Mouse (Mus musculus): ENCODE measurements at regions not wholly inside any gene's neighbourhood (a gene's known extent, or its start where the extent isn't known, plus 50 kb on each side); places are given as distances from the start of the nearest gene placed in this dataset.
A peak's percentile ranks its signal among the peaks of the same experiment; 100 is the strongest.

GRCm38 (mm10) chr7:125115322-125115996 is 329.0 kb upstream of the Kdm8 start:
- Histone ChIP-seq H3K4me2 (ENCODE audit: low read length) (no peak overlapping the region), H3K27me3 (replicated peaks; ENCODE audit: control insufficient read depth, insufficient read depth, low read length) (no peaks in the 10 kb centered on the region), H3K27ac (ENCODE audit: low read depth) (no peak overlapping the region), H3K4me1 (replicated peaks; ENCODE audit: control insufficient read depth, insufficient read depth, low read length) (no peaks in the 10 kb centered on the region), H3K36me3 (ENCODE audit: control insufficient read depth, insufficient read depth, low read length) (no peaks in the 10 kb centered on the region), H3K9ac (ENCODE audit: low read length) (no peak overlapping the region), H3K4me3 (ENCODE audit: low read depth, low read length) (no peak overlapping the region), H3K9me3 (ENCODE audit: control insufficient read depth, low read length) (no peaks in the 10 kb centered on the region)
- ATAC-seq (replicated peaks; ENCODE audit: low FRiP score, low TSS enrichment, low read depth) (no peak), DNase-seq (ENCODE audit: low spot score) (no peak)
- WGBS: 85% methylated on average over 8 of the region's 8 CpGs

GRCm38 (mm10) chr7:125117173-125117572 is 327.3 kb upstream of the Kdm8 start:
- Histone ChIP-seq H3K27me3 (replicated peaks; ENCODE audit: control insufficient read depth, insufficient read depth, low read length) (no peaks in the 10 kb centered on the region), H3K4me1 (replicated peaks; ENCODE audit: control insufficient read depth, insufficient read depth, low read length) (no peaks in the 10 kb centered on the region), H3K9me3 (ENCODE audit: control insufficient read depth, low read length) (no peaks in the 10 kb centered on the region), H3K4me2 (ENCODE audit: low read length) (no peak overlapping the region), H3K4me3 (ENCODE audit: low read depth, low read length) (no peak overlapping the region), H3K9ac (ENCODE audit: low read length) (no peak overlapping the region), H3K36me3 (ENCODE audit: control insufficient read depth, insufficient read depth, low read length) (no peaks in the 10 kb centered on the region), H3K27ac (ENCODE audit: low read depth) (no peak overlapping the region)
- DNase-seq (ENCODE audit: low spot score) (no peak), ATAC-seq (replicated peaks; ENCODE audit: low FRiP score, low TSS enrichment, low read depth) (no peak)
- 79% methylated on average over 8 of the region's 8 CpGs for WGBS

GRCm38 (mm10) chr7:125129187-125129586 is 315.3 kb upstream of the Kdm8 start:
- H3K4me1 ChIP-seq (replicated peaks; ENCODE audit: control insufficient read depth, insufficient read depth, low read length): no peaks in the 10 kb centered on the region
- DNase-seq (ENCODE audit: low spot score) (no peak), ATAC-seq (replicated peaks; ENCODE audit: low FRiP score, low TSS enrichment, low read depth) (no peak)
- no peaks in the 10 kb centered on the region for H3K9me3 ChIP-seq (ENCODE audit: control insufficient read depth, low read length)
- H3K9ac ChIP-seq (ENCODE audit: low read length): no peak overlapping the region
- H3K4me3 ChIP-seq (ENCODE audit: low read depth, low read length): no peak overlapping the region
- no peak overlapping the region for H3K27ac ChIP-seq (ENCODE audit: low read depth)
- H3K4me2 ChIP-seq (ENCODE audit: low read length): no peak overlapping the region
- WGBS: 52% methylated on average over 1 of the region's 1 CpGs
- H3K36me3 ChIP-seq (ENCODE audit: control insufficient read depth, insufficient read depth, low read length): no peaks in the 10 kb centered on the region
- no peaks in the 10 kb centered on the region for H3K27me3 ChIP-seq (replicated peaks; ENCODE audit: control insufficient read depth, insufficient read depth, low read length)

GRCm38 (mm10) chr7:125131968-125132367 is 312.5 kb upstream of the Kdm8 start:
- WGBS: 70% methylated on average over 1 of the region's 1 CpGs
- Histone ChIP-seq H3K36me3 (ENCODE audit: control insufficient read depth, insufficient read depth, low read length) (no peaks in the 10 kb centered on the region), H3K9me3 (ENCODE audit: control insufficient read depth, low read length) (no peaks in the 10 kb centered on the region), H3K4me2 (ENCODE audit: low read length) (no peak overlapping the region), H3K9ac (ENCODE audit: low read length) (no peak overlapping the region), H3K4me1 (replicated peaks; ENCODE audit: control insufficient read depth, insufficient read depth, low read length) (no peaks in the 10 kb centered on the region), H3K27ac (ENCODE audit: low read depth) (no peak overlapping the region), H3K4me3 (ENCODE audit: low read depth, low read length) (no peak overlapping the region), H3K27me3 (replicated peaks; ENCODE audit: control insufficient read depth, insufficient read depth, low read length) (no peaks in the 10 kb centered on the region)
- no peak for ATAC-seq (replicated peaks; ENCODE audit: low FRiP score, low TSS enrichment, low read depth)
- no peak for DNase-seq (ENCODE audit: low spot score)

- WGBS: 81% methylated on average over 3 of the region's 3 CpGs
Observed at GRCm38 (mm10) chr7:125138607-125139006, 305.9 kb upstream of the Kdm8 start.

GRCm38 (mm10) chr7:125139196-125139595 is 305.3 kb upstream of the Kdm8 start:
- H3K4me3 ChIP-seq (ENCODE audit: low read depth, low read length): no peak overlapping the region
- H3K27ac ChIP-seq (ENCODE audit: low read depth): no peak overlapping the region
- no peaks in the 10 kb centered on the region for H3K4me1 ChIP-seq (replicated peaks; ENCODE audit: control insufficient read depth, insufficient read depth, low read length)
- ATAC-seq (replicated peaks; ENCODE audit: low FRiP score, low TSS enrichment, low read depth): no peak
- no peak overlapping the region for H3K9ac ChIP-seq (ENCODE audit: low read length)
- no peaks in the 10 kb centered on the region for H3K36me3 ChIP-seq (ENCODE audit: control insufficient read depth, insufficient read depth, low read length)
- H3K27me3 ChIP-seq (replicated peaks; ENCODE audit: control insufficient read depth, insufficient read depth, low read length): no peaks in the 10 kb centered on the region
- no peak for DNase-seq (ENCODE audit: low spot score)
- H3K4me2 ChIP-seq (ENCODE audit: low read length): no peak overlapping the region
- whole genome bisulfite sequencing: 84% methylated on average over 2 of the region's 2 CpGs
- H3K9me3 ChIP-seq (ENCODE audit: control insufficient read depth, low read length): no peaks in the 10 kb centered on the region

More at GRCm38 (mm10) chr7:125138607-125139006, 305.9 kb upstream of the Kdm8 start:
- DNase-seq (ENCODE audit: low spot score) (no peak), ATAC-seq (replicated peaks; ENCODE audit: low FRiP score, low TSS enrichment, low read depth) (no peak)
- H3K36me3 ChIP-seq (ENCODE audit: control insufficient read depth, insufficient read depth, low read length): no peaks in the 10 kb centered on the region
- H3K4me2 ChIP-seq (ENCODE audit: low read length): no peak overlapping the region
- H3K27me3 ChIP-seq (replicated peaks; ENCODE audit: control insufficient read depth, insufficient read depth, low read length): no peaks in the 10 kb centered on the region
- no peak overlapping the region for H3K9ac ChIP-seq (ENCODE audit: low read length)
- H3K9me3 ChIP-seq (ENCODE audit: control insufficient read depth, low read length): no peaks in the 10 kb centered on the region
- no peak overlapping the region for H3K27ac ChIP-seq (ENCODE audit: low read depth)
- no peaks in the 10 kb centered on the region for H3K4me1 ChIP-seq (replicated peaks; ENCODE audit: control insufficient read depth, insufficient read depth, low read length)
- H3K4me3 ChIP-seq (ENCODE audit: low read depth, low read length): no peak overlapping the region

- peak; percentile 75 for ATAC-seq (replicated peaks; ENCODE audit: low FRiP score, low TSS enrichment, low read depth)
- H3K4me3 ChIP-seq (ENCODE audit: low read depth, low read length): no peak overlapping the region
- no peak for DNase-seq (ENCODE audit: low spot score)
- H3K36me3 ChIP-seq (ENCODE audit: control insufficient read depth, insufficient read depth, low read length): no peaks in the 10 kb centered on the region
- no peak overlapping the region for H3K9ac ChIP-seq (ENCODE audit: low read length)
- 36% methylated on average over 3 of the region's 3 CpGs for WGBS
- no peaks in the 10 kb centered on the region for H3K27me3 ChIP-seq (replicated peaks; ENCODE audit: control insufficient read depth, insufficient read depth, low read length)
- H3K9me3 ChIP-seq (ENCODE audit: control insufficient read depth, low read length): no peaks in the 10 kb centered on the region
- H3K4me2 ChIP-seq (ENCODE audit: low read length): no peak overlapping the region
- H3K27ac ChIP-seq (ENCODE audit: low read depth): no peak overlapping the region
- no peaks in the 10 kb centered on the region for H3K4me1 ChIP-seq (replicated peaks; ENCODE audit: control insufficient read depth, insufficient read depth, low read length)
Observed at GRCm38 (mm10) chr7:125140854-125141253, 303.6 kb upstream of the Kdm8 start.

- no peaks in the 10 kb centered on the region for H3K27me3 ChIP-seq (replicated peaks; ENCODE audit: control insufficient read depth, insufficient read depth, low read length)
- DNase-seq (ENCODE audit: low spot score): no peak
- no peak overlapping the region for H3K27ac ChIP-seq (ENCODE audit: low read depth)
- no peak overlapping the region for H3K4me3 ChIP-seq (ENCODE audit: low read depth, low read length)
- no peak overlapping the region for H3K4me2 ChIP-seq (ENCODE audit: low read length)
- H3K9ac ChIP-seq (ENCODE audit: low read length): no peak overlapping the region
- no peaks in the 10 kb centered on the region for H3K36me3 ChIP-seq (ENCODE audit: control insufficient read depth, insufficient read depth, low read length)
- H3K9me3 ChIP-seq (ENCODE audit: control insufficient read depth, low read length): no peaks in the 10 kb centered on the region
- H3K4me1 ChIP-seq (replicated peaks; ENCODE audit: control insufficient read depth, insufficient read depth, low read length): no peaks in the 10 kb centered on the region
- no peak for ATAC-seq (replicated peaks; ENCODE audit: low FRiP score, low TSS enrichment, low read depth)
- 64% methylated on average over 1 of the region's 1 CpGs for WGBS
Observed at GRCm38 (mm10) chr7:125141864-125142263, 302.6 kb upstream of the Kdm8 start.

GRCm38 (mm10) chr7:125146025-125146424 is 298.5 kb upstream of the Kdm8 start:
- Histone ChIP-seq H3K4me3 (ENCODE audit: low read depth, low read length) (no peak overlapping the region), H3K9ac (ENCODE audit: low read length) (no peak overlapping the region), H3K4me2 (ENCODE audit: low read length) (no peak overlapping the region), H3K27ac (ENCODE audit: low read depth) (no peak overlapping the region), H3K36me3 (ENCODE audit: control insufficient read depth, insufficient read depth, low read length) (no peaks in the 10 kb centered on the region), H3K27me3 (replicated peaks; ENCODE audit: control insufficient read depth, insufficient read depth, low read length) (no peaks in the 10 kb centered on the region), H3K9me3 (ENCODE audit: control insufficient read depth, low read length) (no peaks in the 10 kb centered on the region), H3K4me1 (replicated peaks; ENCODE audit: control insufficient read depth, insufficient read depth, low read length) (no peaks in the 10 kb centered on the region)
- ATAC-seq (replicated peaks; ENCODE audit: low FRiP score, low TSS enrichment, low read depth) (no peak), DNase-seq (ENCODE audit: low spot score) (no peak)
- 35% methylated on average over 9 of the region's 9 CpGs for WGBS

All from intestine, embryonic 14.5 days (tissue).